Mouse (Mus musculus) regulatory T cell (primary cell): ENCODE measurements at regions not wholly inside any gene's neighbourhood (a gene's known extent, or its start where the extent isn't known, plus 50 kb on each side); places are given as distances from the start of the nearest gene placed in this dataset.

ENCODE experiments used
- in situ Hi-C: fragments of 300-600 bp; cut with MboI, MseI; formaldehyde crosslinking; loops from one replicate; pipeline ENCODE4 v1.15.1; 2025; ENCODE audit warnings: high pct_unique_total_duplicates

GRCm38 (mm10) chr4:53320735-53321449 is 119.3 kb upstream of the Slc44a1 start:
- in situ Hi-C loops, result loop anchor here (5.0 kb wide), 1 partner anchor 209 kb away; no protein-coding TSS in a partner anchor

GRCm38 (mm10) chr4:53319051-53319450 is 121.2 kb upstream of the Slc44a1 start:
- in situ Hi-C loops, result no loop called here

GRCm38 (mm10) chr4:53318181-53318580 is 122.0 kb upstream of the Slc44a1 start:
- in situ Hi-C loops, result no loop called here

- in situ Hi-C loops, result no loop called here
Measured at GRCm38 (mm10) chr4:53317453-53317824, 122.8 kb upstream of the Slc44a1 start.

- in situ Hi-C loops, result no loop called here
Measured at GRCm38 (mm10) chr4:53316796-53317452, 123.3 kb upstream of the Slc44a1 start.

GRCm38 (mm10) chr4:53315876-53316762 is 124.1 kb upstream of the Slc44a1 start:
- in situ Hi-C loops, result no loop called here

- in situ Hi-C loops, result no loop called here
Measured at GRCm38 (mm10) chr4:53315121-53315875, 124.9 kb upstream of the Slc44a1 start.

- in situ Hi-C loops, result no loop called here
Measured at GRCm38 (mm10) chr4:53314076-53314475, 126.1 kb upstream of the Slc44a1 start.

GRCm38 (mm10) chr4:53307121-53307520 is 133.1 kb upstream of the Slc44a1 start:
- in situ Hi-C loops, result no loop called here

GRCm38 (mm10) chr4:53304782-53305385 is 135.3 kb upstream of the Slc44a1 start:
- in situ Hi-C loops, result loop anchor here (5.0 kb wide), 1 partner anchor 58 kb away; no protein-coding TSS in a partner anchor

- in situ Hi-C loops, result loop anchor here (5.0 kb wide), 1 partner anchor 57 kb away; no protein-coding TSS in a partner anchor
Measured at GRCm38 (mm10) chr4:53304290-53304654, 135.9 kb upstream of the Slc44a1 start.

- in situ Hi-C loops, result loop anchor here (5.0 kb wide), 1 partner anchor 56 kb away; no protein-coding TSS in a partner anchor
Measured at GRCm38 (mm10) chr4:53303621-53304289, 136.5 kb upstream of the Slc44a1 start.

- in situ Hi-C loops, result no loop called here
Measured at GRCm38 (mm10) chr4:53297975-53298374, 138.3 kb upstream of the Abca1 start.

GRCm38 (mm10) chr4:53292606-53293005 is 132.9 kb upstream of the Abca1 start:
- in situ Hi-C loops, result no loop called here

GRCm38 (mm10) chr4:53277741-53278525 is 118.2 kb upstream of the Abca1 start:
- in situ Hi-C loops, result no loop called here

- in situ Hi-C loops, result no loop called here
Measured at GRCm38 (mm10) chr4:53270433-53270832, 110.7 kb upstream of the Abca1 start.

GRCm38 (mm10) chr4:53269999-53270398 is 110.3 kb upstream of the Abca1 start:
- in situ Hi-C loops, result no loop called here

- in situ Hi-C loops, result no loop called here
Measured at GRCm38 (mm10) chr4:53269251-53269842, 109.7 kb upstream of the Abca1 start.

GRCm38 (mm10) chr4:53264901-53265300 is 105.2 kb upstream of the Abca1 start:
- in situ Hi-C loops, result no loop called here
